Mouse (Mus musculus) heart, postnatal 0 days (tissue): Measurements from ENCODE around the gene Ubash3b.

ENCODE experiments used
- CTCF ChIP-seq: IDR thresholded peaks from 2 replicates; pipeline ENCODE4 v1.5.1; 2016; ENCODE audit warnings: antibody characterized with exemption, control low read depth, low read depth
- EP300 ChIP-seq: IDR thresholded peaks from 2 replicates; pipeline ENCODE4 v1.6.1; 2016; ENCODE audit warnings: antibody characterized with exemption, low read depth

DNA sequence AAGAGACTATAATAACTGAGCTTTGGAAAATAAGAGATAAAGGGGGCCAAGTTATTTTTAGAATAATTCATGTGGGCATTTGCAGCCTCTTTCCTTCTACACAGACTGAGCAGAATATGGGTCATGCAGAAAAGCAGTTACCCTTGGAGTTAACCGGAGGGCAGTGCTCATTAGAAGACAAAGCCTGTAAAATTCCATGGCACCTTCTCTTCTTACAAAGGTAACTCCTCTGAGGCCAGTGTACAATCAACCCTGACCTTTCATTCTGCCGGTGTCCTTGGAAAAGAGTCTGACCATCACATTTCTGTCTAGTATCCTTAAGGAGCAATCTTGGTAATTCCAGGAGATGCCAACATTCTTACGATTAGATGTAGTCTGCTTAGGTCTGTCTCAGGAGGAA is 120.1 kb downstream of the Ubash3b start:
- no peak for TF ChIP-seq EP300
- TF ChIP-seq CTCF, result no peak
